8 mouse cellular contexts compared by ENCODE assay signal in genomic region chr6:94695121-94695930, GRCm38 (mm10). TPM values are rescaled to one million over a fixed set of nuclear protein-coding genes. Genes with fewer than 3 reads are reported as not detected.
DNase-seq lines count a peak whose midpoint lies in the region; ATAC-seq and TF ChIP-seq lines count a peak whose summit lies in the region.

No protein-coding gene starts in this region.

- peak; percentile 6 for TF ChIP-seq CTCF in left cerebral cortex, adult 2 months (IDR thresholded peaks at IDR 0.05)

- H3K4me3 ChIP-seq in left cerebral cortex, adult 2 months = no peak overlapping the region
- H3K4me3 ChIP-seq in embryonic facial prominence, embryonic 14.5 days (ENCODE audit: low read depth, low read length) = peak overlapping the region; percentile 92
- H3K4me3 ChIP-seq in hindbrain, embryonic 15.5 days = peak overlapping the region; percentile 96; the same call in 1 of the 2 replicates
- H3K4me3 ChIP-seq in neural tube, embryonic 14.5 days (ENCODE audit: low read depth, low read length) = 0 out of 2 replicates have a peak overlapping the region, but pooled peaks have one; percentile 86

- H3K27ac ChIP-seq in left cerebral cortex, adult 2 months = no peak overlapping the region
- H3K27ac ChIP-seq in embryonic facial prominence, embryonic 14.5 days (replicated peaks; ENCODE audit: low read depth, low read length) = no peak overlapping the region
- H3K27ac ChIP-seq in hindbrain, embryonic 15.5 days (replicated peaks) = 0 out of 2 replicates have a peak overlapping the region, but pooled peaks have one; percentile 19
- no peak overlapping the region for H3K27ac ChIP-seq in neural tube, embryonic 14.5 days (ENCODE audit: low read depth, low read length)

- DNase-seq in left cerebral cortex, adult 2 months (ENCODE audit: extremely low spot score in 1 of 2, low spot score in 2 of 2) = no peak
- no peak for DNase-seq in left cerebral cortex, postnatal 4 days
- no peak for DNase-seq in embryonic facial prominence, embryonic 14.5 days (ENCODE audit: low spot score)
- DNase-seq in adrenal gland, adult 8-10 months = no peak
- no peak for DNase-seq in left cerebral cortex, adult 8-10 months (ENCODE audit: low spot score in 2 of 2)
- DNase-seq in kidney, postnatal 4 days = no peak

- H3K9ac ChIP-seq in embryonic facial prominence, embryonic 14.5 days (ENCODE audit: low read depth, low read length) = no peak overlapping the region
- no peak overlapping the region for H3K9ac ChIP-seq in hindbrain, embryonic 15.5 days
- no peak overlapping the region for H3K9ac ChIP-seq in neural tube, embryonic 14.5 days (replicated peaks; ENCODE audit: low read depth, low read length)

- no peaks in the 10 kb centered on the region for H3K36me3 ChIP-seq in embryonic facial prominence, embryonic 14.5 days (ENCODE audit: control insufficient read depth, insufficient read depth, low read length)
- H3K36me3 ChIP-seq in hindbrain, embryonic 15.5 days = no peaks in the 10 kb centered on the region
- H3K36me3 ChIP-seq in neural tube, embryonic 14.5 days (ENCODE audit: control insufficient read depth, insufficient read depth, low read length) = no peaks in the 10 kb centered on the region

- H3K9me3 ChIP-seq in embryonic facial prominence, embryonic 14.5 days (ENCODE audit: control insufficient read depth, low read length) = no peaks in the 10 kb centered on the region
- no peaks in the 10 kb centered on the region for H3K9me3 ChIP-seq in hindbrain, embryonic 15.5 days
- H3K9me3 ChIP-seq in neural tube, embryonic 14.5 days (ENCODE audit: control insufficient read depth, low read length) = no peaks in the 10 kb centered on the region

- H3K4me2 ChIP-seq in embryonic facial prominence, embryonic 14.5 days (ENCODE audit: low read depth, low read length) = peak overlapping the region; percentile 82
- H3K4me2 ChIP-seq in hindbrain, embryonic 15.5 days = peak overlapping the region; percentile 91
- H3K4me2 ChIP-seq in neural tube, embryonic 14.5 days (ENCODE audit: low read depth, low read length) = peak overlapping the region; percentile 79

- WGBS in embryonic facial prominence, embryonic 14.5 days = 48% methylated on average over 9 of the region's 9 CpGs
- 44% methylated on average over 9 of the region's 9 CpGs for WGBS in hindbrain, embryonic 15.5 days
- WGBS in neural tube, embryonic 14.5 days = 51% methylated on average over 9 of the region's 9 CpGs

- ATAC-seq in embryonic facial prominence, embryonic 14.5 days (ENCODE audit: low read depth) = no peak
- no peak for ATAC-seq in hindbrain, embryonic 15.5 days (ENCODE audit: low FRiP score, low read depth)
- no peak for ATAC-seq in neural tube, embryonic 14.5 days (ENCODE audit: low read depth)

- peaks cover 71% of the 10 kb centered on the region for H3K4me1 ChIP-seq in embryonic facial prominence, embryonic 14.5 days (ENCODE audit: control insufficient read depth, insufficient read depth, low read length)
- H3K4me1 ChIP-seq in hindbrain, embryonic 15.5 days (replicated peaks) = peaks cover 25% of the 10 kb centered on the region
- H3K4me1 ChIP-seq in neural tube, embryonic 14.5 days (ENCODE audit: control insufficient read depth, insufficient read depth, low read length) = peaks cover 8% of the 10 kb centered on the region; the same call in 1 of the 2 replicates

- intact Hi-C loops in left cerebral cortex, adult 2 months (cut with DNase I) = loop anchor here (5.0 kb wide), 2 partner anchors 33 to 48 kb away; no protein-coding TSS in a partner anchor
- intact Hi-C loops in left cerebral cortex, postnatal 4 days (cut with DNase I) = loop anchor here (5.0 kb wide), 1 partner anchor 73 kb away; no protein-coding TSS in a partner anchor

- H3K27me3 ChIP-seq in embryonic facial prominence, embryonic 14.5 days (replicated peaks; ENCODE audit: control insufficient read depth, insufficient read depth, low read length) = peaks cover 6% of the 10 kb centered on the region; the same call in 1 of the 2 replicates
- H3K27me3 ChIP-seq in hindbrain, embryonic 15.5 days = no peaks in the 10 kb centered on the region
- no peaks in the 10 kb centered on the region for H3K27me3 ChIP-seq in neural tube, embryonic 14.5 days (ENCODE audit: control insufficient read depth, insufficient read depth, low read length)

RNA-seq across cellular contexts. Expression of gene Lrig1, which starts 4.6 kb away (rescaled TPM):
- total RNA-seq in left cerebral cortex, adult 2 months (2021) = 10 to 100 TPM; 26.0 to 27.3 TPM
- 10 to 100 TPM; 28.3 to 32.8 TPM for total RNA-seq in left cerebral cortex, postnatal 4 days (2021)
- 32.6 and 38.4 TPM in 2 replicates for polyA plus RNA-seq in embryonic facial prominence, embryonic 14.5 days (2014; fragmentation: Nextera tagmentation; extraction: Ambion mirVana)
- polyA plus RNA-seq in hindbrain, embryonic 15.5 days (2015; fragmentation: Nextera tagmentation; extraction: Ambion mirVana) = 20.6 and 23.8 TPM in 2 replicates
- polyA plus RNA-seq in neural tube, embryonic 14.5 days (2014; fragmentation: Nextera tagmentation; extraction: Ambion mirVana) = 20.6 and 25.2 TPM in 2 replicates
- 10 to 100 TPM in 1 of 4 experiments, 1 to 10 TPM in 3; 8.2 to 14.0 (median 9.0) TPM for total RNA-seq in adrenal gland, adult 8-10 months (2022)
- total RNA-seq in left cerebral cortex, adult 8-10 months (2022) = 10 to 100 TPM; 28.5 to 38.8 (median 33.4) TPM
